Mouse (Mus musculus) layer of hippocampus, postnatal 36 days (tissue): Measurements from ENCODE around the gene Cend1. TPM values are rescaled to one million over a fixed set of nuclear protein-coding genes. Genes with fewer than 3 reads are reported as not detected.
"Not testable (repeated sequence)": the region's sequence is repeated elsewhere in the genome, so short reads cannot be mapped to it uniquely, and the experiment has no call there.

ENCODE experiments used
- DNase-seq, 2 experiments: peaks; one replicate each; pipeline ENCODE4 v3.0.0; 2022
- total RNA-seq, 2 experiments: library from RNA; stranded (reverse); gene quantifications; 2 replicates each; pipeline ENCODE4 v1.2.3; 2021

Gene Cend1
- total RNA-seq, 2 experiments from 2014 or later: 250 to 269 TPM

GRCm38 (mm10) chr7:141429840-141430584 is 721 bp upstream of the Cend1 start:
- no peak for DNase-seq

- no peak for DNase-seq
These were observed 590 bp downstream of the Cend1 start for GRCm38 (mm10) chr7:141428701-141429100.

GRCm38 (mm10) chr7:141426948-141427730 is 2.2 kb downstream of the Cend1 start:
- DNase-seq: no peak

- no peak for DNase-seq
These were observed 5.5 kb downstream of the Cend1 start for GRCm38 (mm10) chr7:141423811-141424210.

GRCm38 (mm10) chr7:141420030-141420702 is 9.1 kb downstream of the Cend1 start:
- DNase-seq: no peak

GRCm38 (mm10) chr7:141418970-141419369 is 10.3 kb downstream of the Cend1 start:
- DNase-seq: peak; percentile 45 to 58

GRCm38 (mm10) chr7:141417731-141418681 is 11.3 kb downstream of the Cend1 start:
- DNase-seq: no peak

GRCm38 (mm10) chr7:141416144-141416841 is 13.0 kb downstream of the Cend1 start:
- DNase-seq: no peak

- DNase-seq: peak; percentile 98
These were observed 15.3 kb downstream of the Cend1 start, which contains the start of gene Gatd1 for GRCm38 (mm10) chr7:141413809-141414584. Gatd1 (minus strand) TSS chr7:141414136.

- no peak for DNase-seq
These were observed 16.0 kb downstream of the Cend1 start for GRCm38 (mm10) chr7:141413331-141413730.

GRCm38 (mm10) chr7:141411667-141412066 is 17.6 kb downstream of the Cend1 start:
- DNase-seq: no peak

- no peak for DNase-seq
These were observed 18.7 kb downstream of the Cend1 start for GRCm38 (mm10) chr7:141410631-141411030.

- DNase-seq: peak; percentile 83 to 85
These were observed 20.5 kb downstream of the Cend1 start for GRCm38 (mm10) chr7:141408833-141409232.

GRCm38 (mm10) chr7:141407670-141408069 is 21.6 kb downstream of the Cend1 start:
- DNase-seq: not testable (repeated sequence)

GRCm38 (mm10) chr7:141405466-141405865 is 23.8 kb downstream of the Cend1 start:
- DNase-seq: no peak

- DNase-seq: no peak
These were observed 26.0 kb downstream of the Cend1 start for GRCm38 (mm10) chr7:141403305-141403704.

- no peak for DNase-seq
These were observed 33.9 kb downstream of the Cend1 start for GRCm38 (mm10) chr7:141395348-141395747.

- peak; percentile 33 to 39 for DNase-seq
These were observed 34.5 kb downstream of the Cend1 start for GRCm38 (mm10) chr7:141394771-141395170.

GRCm38 (mm10) chr7:141394158-141394557 is 35.1 kb downstream of the Cend1 start:
- DNase-seq: no peak

- DNase-seq: no peak
These were observed 36.6 kb downstream of the Cend1 start for GRCm38 (mm10) chr7:141392552-141393222.
